Mouse (Mus musculus): ENCODE results near the gene Disp1. TPM values are rescaled to one million over a fixed set of nuclear protein-coding genes. Genes with fewer than 3 reads are reported as not detected.

Gene Disp1
- polyA plus RNA-seq, 1 experiment, result 5.2 TPM

GRCm38 (mm10) chr1:183200926-183201325 is 20.4 kb downstream of the Disp1 start:
- no peak for DNase-seq (ENCODE audit: low spot score)

DNA sequence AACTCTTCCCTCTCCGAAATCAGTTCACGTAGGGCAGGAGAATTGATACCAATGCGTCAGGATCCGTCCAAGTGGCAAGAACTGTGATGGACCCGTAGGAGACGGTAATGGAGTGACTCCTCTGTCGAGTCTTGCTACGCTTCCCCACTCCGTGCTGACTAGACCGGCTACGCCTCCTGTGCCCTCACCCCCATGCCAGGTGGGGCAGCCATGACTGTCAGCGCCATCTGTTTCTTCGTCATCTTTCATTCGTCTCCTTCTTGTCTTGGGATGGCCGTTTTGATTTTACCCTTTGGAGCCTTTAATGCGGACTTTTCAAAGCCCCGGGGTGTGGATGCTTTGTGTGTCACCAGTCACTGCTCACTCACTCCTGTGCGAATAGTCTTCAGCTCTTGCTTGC is 26.6 kb downstream of the Disp1 start:
- DNase-seq (ENCODE audit: low spot score), result no peak

GRCm38 (mm10) chr1:183194151-183194550 is 27.2 kb downstream of the Disp1 start:
- no peak for DNase-seq (ENCODE audit: low spot score)

- DNase-seq (ENCODE audit: low spot score), result no peak
Measured at GRCm38 (mm10) chr1:183191398-183191797, 29.9 kb downstream of the Disp1 start.

DNA sequence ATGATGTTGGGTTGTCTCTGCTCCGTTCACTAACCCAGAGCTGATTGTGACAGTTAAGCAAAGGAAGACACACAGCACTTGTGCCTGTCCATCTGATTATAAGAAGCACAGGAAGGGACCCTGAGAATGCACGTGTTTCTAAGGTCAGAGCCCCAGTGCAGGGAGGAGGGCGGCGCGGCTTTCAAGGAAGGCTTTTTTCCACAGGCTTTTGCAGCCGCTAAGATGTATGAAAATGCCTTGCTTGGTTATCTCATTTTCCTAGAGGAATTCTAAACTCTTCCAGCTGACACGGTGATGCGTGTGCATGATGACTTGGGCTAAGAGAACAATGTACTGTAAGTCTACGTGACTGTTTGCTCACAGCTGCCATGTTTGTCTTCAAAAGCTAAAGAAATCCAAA is 30.9 kb downstream of the Disp1 start:
- DNase-seq (ENCODE audit: low spot score), result no peak

DNA sequence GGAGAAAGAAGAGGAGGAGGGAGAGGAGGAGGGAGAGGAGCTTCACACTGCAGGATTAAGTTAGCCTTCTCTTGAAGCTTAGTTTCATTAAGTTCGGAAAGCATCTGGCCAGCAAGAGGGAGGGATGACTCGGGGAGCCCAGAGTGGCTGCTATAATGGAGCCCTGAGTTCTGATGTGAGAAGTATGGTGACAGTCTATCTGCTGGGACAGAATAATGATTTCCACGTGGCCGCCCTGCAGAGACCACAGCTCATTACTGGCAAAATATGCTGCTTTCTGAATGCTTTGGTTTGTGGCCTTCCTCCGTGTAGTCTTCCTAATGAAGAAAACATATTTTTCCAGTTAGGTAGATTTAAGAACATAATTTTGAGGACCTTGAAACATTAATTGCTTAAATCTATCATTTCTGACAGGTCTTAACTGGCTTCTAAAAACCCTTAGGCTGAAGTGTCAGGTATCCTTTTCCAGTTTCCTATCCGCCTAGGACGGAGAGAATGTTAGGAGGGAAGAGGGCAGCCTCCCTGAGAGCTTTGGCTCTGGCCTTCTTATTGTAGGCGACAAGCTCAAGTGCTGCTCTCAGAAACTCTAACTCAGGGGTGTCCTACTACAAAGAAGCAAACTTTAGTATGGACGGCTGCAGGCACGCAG is 32.2 kb downstream of the Disp1 start:
- DNase-seq (ENCODE audit: low spot score), result no peak

- DNase-seq (ENCODE audit: low spot score), result no peak
Measured at GRCm38 (mm10) chr1:183188115-183189013, 33.0 kb downstream of the Disp1 start.

GRCm38 (mm10) chr1:183185560-183185959 is 35.8 kb downstream of the Disp1 start:
- DNase-seq (ENCODE audit: low spot score), result no peak

DNA sequence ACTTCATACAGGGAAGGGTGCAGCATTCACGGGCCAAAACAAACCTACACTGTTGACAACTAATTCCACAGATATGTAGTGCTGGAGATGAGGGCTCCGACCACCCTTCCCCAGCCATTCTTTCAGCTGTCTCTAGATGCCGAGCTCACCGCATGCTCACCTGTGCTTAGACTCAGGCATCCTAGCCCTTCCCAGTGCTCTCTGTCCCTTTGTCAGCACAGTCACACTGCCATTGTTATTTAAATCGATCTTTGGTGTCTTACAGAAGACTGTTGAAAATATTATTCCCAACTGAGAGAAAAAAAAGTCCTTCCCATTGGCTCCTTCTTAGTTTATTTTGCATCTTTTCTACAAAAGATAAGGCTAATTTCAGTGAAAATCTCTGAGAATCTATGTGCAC is 36.6 kb downstream of the Disp1 start:
- no peak for DNase-seq (ENCODE audit: low spot score)

- DNase-seq (ENCODE audit: low spot score), result no peak
Measured at GRCm38 (mm10) chr1:183183565-183183964, 37.8 kb downstream of the Disp1 start.

GRCm38 (mm10) chr1:183182641-183183414 is 38.5 kb downstream of the Disp1 start:
- DNase-seq (ENCODE audit: low spot score), result no peak

- DNase-seq (ENCODE audit: low spot score), result no peak
Measured at GRCm38 (mm10) chr1:183181030-183181395, 40.3 kb downstream of the Disp1 start.

GRCm38 (mm10) chr1:183180301-183181029 is 40.9 kb downstream of the Disp1 start:
- DNase-seq (ENCODE audit: low spot score), result no peak

DNA sequence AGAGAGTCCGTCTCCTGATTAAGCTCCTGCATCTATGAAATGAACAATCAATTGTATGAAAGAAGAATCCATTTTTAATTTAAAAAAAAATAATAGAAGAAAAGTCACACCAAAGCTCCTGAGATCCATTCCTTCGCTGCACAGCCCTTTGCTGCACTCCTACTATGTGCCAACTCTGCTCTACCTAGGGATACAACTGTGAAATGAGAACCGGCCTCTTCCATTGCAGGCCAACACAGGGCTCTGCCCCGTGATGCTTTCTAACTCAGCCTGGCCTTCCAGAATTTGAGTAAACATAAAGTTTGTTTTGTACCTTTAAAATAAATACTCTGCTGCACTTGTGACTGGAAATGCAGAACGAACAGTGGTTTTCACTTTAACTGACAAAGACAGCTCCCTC is 42.0 kb downstream of the Disp1 start:
- no peak for DNase-seq (ENCODE audit: low spot score)

GRCm38 (mm10) chr1:183175236-183175635 is 46.1 kb downstream of the Disp1 start:
- DNase-seq (ENCODE audit: low spot score), result no peak

DNA sequence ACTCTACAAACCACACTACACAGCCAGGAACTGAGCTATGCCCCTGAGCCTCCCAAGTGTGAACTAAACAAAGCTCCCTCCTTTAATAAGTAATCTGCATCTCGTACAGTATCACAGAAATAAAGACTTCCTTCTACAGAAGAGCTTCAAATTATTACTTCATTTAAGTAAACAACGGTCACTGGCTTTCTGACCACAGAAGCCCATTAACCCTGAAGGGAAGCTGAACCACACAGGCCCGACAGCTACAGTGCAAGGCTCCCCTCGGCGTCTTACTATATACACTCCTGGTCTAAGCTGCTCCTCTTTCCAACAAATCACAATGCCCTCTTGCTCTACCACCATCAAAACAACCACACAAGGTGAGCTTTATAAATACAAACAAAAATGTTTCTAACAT is 50.2 kb downstream of the Disp1 start:
- no peak for DNase-seq (ENCODE audit: low spot score)

DNA sequence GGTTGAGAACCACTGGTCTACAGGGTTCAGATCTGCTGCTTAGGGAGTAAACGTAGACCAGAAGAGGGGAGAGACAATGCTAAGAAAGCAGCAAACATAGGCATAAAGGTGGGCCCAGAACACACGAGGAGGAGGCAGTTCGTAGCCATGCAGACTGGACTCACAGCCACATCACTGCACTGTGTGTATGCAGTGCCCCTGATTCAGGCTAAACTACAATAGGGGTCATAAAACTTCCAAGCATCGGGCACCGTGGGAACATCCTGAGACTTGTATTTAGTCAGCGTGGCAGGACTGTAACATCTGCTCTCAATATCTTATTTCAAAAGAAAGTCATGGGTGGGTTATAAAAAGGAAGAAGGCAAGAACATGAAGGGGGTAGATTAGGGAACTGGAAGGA is 52.9 kb downstream of the Disp1 start:
- no peak for DNase-seq (ENCODE audit: low spot score)

DNA sequence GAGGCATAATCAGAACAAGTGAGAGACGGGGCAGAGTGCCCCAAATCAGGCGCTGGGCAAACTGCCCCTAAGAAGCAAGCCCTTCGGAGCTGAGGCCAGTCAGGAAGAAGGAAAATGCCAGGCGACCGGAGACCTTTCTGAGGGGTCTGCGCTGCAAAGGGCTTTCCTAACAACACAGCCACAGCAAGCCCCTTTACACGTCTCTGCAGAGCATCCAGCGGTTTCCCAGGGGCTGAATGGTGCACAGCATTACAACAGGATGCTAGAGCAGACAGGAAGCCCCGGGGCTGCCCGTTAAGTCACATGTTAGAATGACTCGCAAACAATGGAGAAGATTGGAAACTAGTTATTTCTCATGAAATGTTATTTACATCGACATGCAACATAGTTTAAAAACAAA is 53.5 kb downstream of the Disp1 start:
- DNase-seq (ENCODE audit: low spot score), result no peak

- DNase-seq (ENCODE audit: low spot score), result no peak
Measured at GRCm38 (mm10) chr1:183166700-183167099, 54.6 kb downstream of the Disp1 start.

GRCm38 (mm10) chr1:183164648-183165071 is 56.7 kb downstream of the Disp1 start:
- no peak for DNase-seq (ENCODE audit: low spot score)

GRCm38 (mm10) chr1:183164190-183164580 is 57.1 kb downstream of the Disp1 start:
- no peak for DNase-seq (ENCODE audit: low spot score)

Measured in urinary bladder, adult 2 months (tissue).